Mouse (Mus musculus) hindbrain, embryonic 15.5 days (tissue): Measurements from ENCODE around the gene Smok3c. TPM values are rescaled to one million over a fixed set of nuclear protein-coding genes. Genes with fewer than 3 reads are reported as not detected.
"Not testable (repeated sequence)": the region's sequence is repeated elsewhere in the genome, so short reads cannot be mapped to it uniquely, and the experiment has no call there.

Source experiments
- ATAC-seq: fragments of 200-750 bp; cut with Nextera tagmentation; 2 replicates; pipeline ENCODE4 v1.8.0; 2017; ENCODE audit warnings: low read depth, moderate number of reproducible peaks, moderate TSS enrichment; ENCODE audit not compliant: low FRiP score
- H3K27ac ChIP-seq: fragments of 300-500 bp; sonication (generic); replicated peaks from 2 replicates; pipeline ENCODE4 v1.5.1; 2015; ENCODE audit warnings: mild to moderate bottlenecking, inconsistent platforms
- H3K27me3 ChIP-seq: fragments of 300-500 bp; sonication (generic); 2 replicates; pipeline ENCODE4 v1.6.1; 2015; ENCODE audit warnings: control low read depth, inconsistent platforms
- H3K36me3 ChIP-seq: fragments of 300-500 bp; sonication (generic); 2 replicates; pipeline ENCODE4 v1.6.1; 2015; ENCODE audit warnings: control low read depth, inconsistent platforms
- H3K4me1 ChIP-seq: fragments of 300-500 bp; sonication (generic); replicated peaks from 2 replicates; pipeline ENCODE4 v1.6.1; 2015; ENCODE audit warnings: control low read depth, inconsistent platforms
- H3K4me2 ChIP-seq: fragments of 300-500 bp; sonication (generic); 2 replicates; pipeline ENCODE4 v1.6.1; 2015; ENCODE audit warnings: moderate library complexity, mild to moderate bottlenecking, inconsistent platforms
- H3K4me3 ChIP-seq: fragments of 300-500 bp; sonication (generic); 2 replicates; pipeline ENCODE4 v1.5.1; 2015; ENCODE audit warnings: mild to moderate bottlenecking, inconsistent platforms
- H3K9ac ChIP-seq: fragments of 300-500 bp; sonication (generic); 2 replicates; pipeline ENCODE4 v1.6.1; 2015; ENCODE audit warnings: inconsistent platforms
- H3K9me3 ChIP-seq: fragments of 300-500 bp; sonication (generic); 2 replicates; pipeline ENCODE4 v1.6.1; 2016; ENCODE audit warnings: control low read depth, inconsistent platforms
- WGBS: fragments of 180-500 bp; shearing (Covaris S2); methylation state at CpG from one replicate; pipeline ENCODE4 v1.1.7; 2015; 5-methylcytosine and 5-hydroxymethylcytosine counted together
- polyA plus RNA-seq: library from polyadenylated mRNA; unstranded; fragments of >200 nt; fragmentation: Nextera tagmentation; extraction: Ambion mirVana; gene quantifications from 2 replicates; pipeline ENCODE4 v1.2.1, GENCODE M21; 2015

Smok3c gene
- not detected in 2 replicates for polyA plus RNA-seq

GRCm38 (mm10) chr5:138052894-138053293 lies at the start of gene Smok3c:
Gene Smok3c, plus strand, starts transcription at chr5:138053194.
- not testable (repeated sequence) for H3K4me2 ChIP-seq, H3K4me3 ChIP-seq, H3K9ac ChIP-seq, H3K4me1 ChIP-seq, H3K27me3 ChIP-seq, ATAC-seq, H3K36me3 ChIP-seq, H3K27ac ChIP-seq, H3K9me3 ChIP-seq
- no CpG with 5 or more reads among the region's 5 CpGs for WGBS

GRCm38 (mm10) chr5:138009437-138009836 lies 43.6 kb upstream of the Smok3c start:
- no peak overlapping the region for H3K4me2 ChIP-seq
- H3K9me3 ChIP-seq: no peaks in the 10 kb centered on the region
- H3K36me3 ChIP-seq: no peaks in the 10 kb centered on the region
- H3K4me1 ChIP-seq: no peaks in the 10 kb centered on the region
- H3K9ac ChIP-seq: no peak overlapping the region
- no peak for ATAC-seq
- H3K4me3 ChIP-seq: no peak overlapping the region
- WGBS: 88% methylated on average over 5 of the region's 5 CpGs
- H3K27ac ChIP-seq: no peak overlapping the region
- no peaks in the 10 kb centered on the region for H3K27me3 ChIP-seq

DNA sequence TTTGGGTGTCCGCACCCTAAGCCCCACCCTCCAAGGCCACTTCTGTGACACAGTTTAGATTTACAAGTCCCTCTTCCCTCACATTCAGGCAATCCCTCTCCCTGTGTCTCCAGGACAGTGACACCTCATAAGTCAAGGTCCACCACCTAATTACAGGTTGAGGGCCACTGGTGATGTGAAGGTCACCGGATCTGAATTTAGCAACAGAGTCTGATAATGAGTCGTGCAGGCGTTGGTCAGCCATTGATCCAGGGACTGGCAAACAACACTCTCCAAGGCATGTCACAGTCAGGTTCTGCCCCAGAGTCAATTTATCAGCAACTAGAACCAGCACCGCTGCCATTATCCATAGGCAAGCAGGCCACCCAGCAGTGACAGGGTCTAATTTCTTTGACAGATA lies 40.6 kb upstream of the Smok3c start:
- 95% methylated on average over 5 of the region's 5 CpGs for WGBS
- Histone ChIP-seq H3K9ac (no peak overlapping the region), H3K9me3 (no peaks in the 10 kb centered on the region), H3K36me3 (no peaks in the 10 kb centered on the region), H3K4me1 (no peaks in the 10 kb centered on the region), H3K4me2 (no peak overlapping the region), H3K27ac (no peak overlapping the region), H3K4me3 (no peak overlapping the region), H3K27me3 (no peaks in the 10 kb centered on the region)
- no peak for ATAC-seq

DNA sequence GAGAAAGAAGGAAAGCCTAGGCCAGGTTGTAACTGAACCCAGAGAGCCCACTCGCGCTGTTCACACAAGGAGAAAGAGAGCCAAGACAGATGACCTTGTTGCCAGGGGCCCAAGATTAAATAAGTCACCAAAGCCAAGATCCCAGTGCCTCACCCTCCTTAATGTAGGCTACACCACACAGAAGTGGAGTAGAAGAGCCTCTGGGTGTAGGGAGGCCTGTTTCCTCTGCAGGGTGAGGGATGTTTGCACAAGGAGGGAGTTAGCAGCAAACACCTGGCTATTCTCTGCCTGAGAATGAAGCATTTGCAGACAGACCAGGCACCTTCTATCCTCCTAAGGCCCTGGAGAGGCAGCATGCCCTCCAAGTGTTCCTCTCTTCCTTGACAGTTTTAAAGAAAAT lies 36.5 kb upstream of the Smok3c start:
- Histone ChIP-seq H3K4me3 (no peak overlapping the region), H3K9me3 (no peaks in the 10 kb centered on the region), H3K4me2 (no peak overlapping the region), H3K27me3 (no peaks in the 10 kb centered on the region), H3K4me1 (no peaks in the 10 kb centered on the region), H3K36me3 (no peaks in the 10 kb centered on the region), H3K27ac (no peak overlapping the region), H3K9ac (no peak overlapping the region)
- 92% methylated on average over 2 of the region's 2 CpGs for WGBS
- no peak for ATAC-seq

- no peaks in the 10 kb centered on the region for H3K36me3 ChIP-seq
- H3K4me2 ChIP-seq: no peak overlapping the region
- no peak for ATAC-seq
Measured at GRCm38 (mm10) chr5:138016997-138017396, 36.0 kb upstream of the Smok3c start.

GRCm38 (mm10) chr5:138019577-138019976 lies 33.4 kb upstream of the Smok3c start:
- not testable (repeated sequence) for H3K4me3 ChIP-seq, H3K9me3 ChIP-seq, H3K27ac ChIP-seq, H3K27me3 ChIP-seq, H3K4me2 ChIP-seq, H3K4me1 ChIP-seq, ATAC-seq, H3K9ac ChIP-seq, H3K36me3 ChIP-seq
- WGBS: 89% methylated on average over 3 of the region's 4 CpGs

More at GRCm38 (mm10) chr5:138016997-138017396, 36.0 kb upstream of the Smok3c start:
- H3K4me1 ChIP-seq: no peaks in the 10 kb centered on the region
- H3K4me3 ChIP-seq: no peak overlapping the region
- no peaks in the 10 kb centered on the region for H3K9me3 ChIP-seq
- no peak overlapping the region for H3K9ac ChIP-seq
- no peak overlapping the region for H3K27ac ChIP-seq
- no peaks in the 10 kb centered on the region for H3K27me3 ChIP-seq

DNA sequence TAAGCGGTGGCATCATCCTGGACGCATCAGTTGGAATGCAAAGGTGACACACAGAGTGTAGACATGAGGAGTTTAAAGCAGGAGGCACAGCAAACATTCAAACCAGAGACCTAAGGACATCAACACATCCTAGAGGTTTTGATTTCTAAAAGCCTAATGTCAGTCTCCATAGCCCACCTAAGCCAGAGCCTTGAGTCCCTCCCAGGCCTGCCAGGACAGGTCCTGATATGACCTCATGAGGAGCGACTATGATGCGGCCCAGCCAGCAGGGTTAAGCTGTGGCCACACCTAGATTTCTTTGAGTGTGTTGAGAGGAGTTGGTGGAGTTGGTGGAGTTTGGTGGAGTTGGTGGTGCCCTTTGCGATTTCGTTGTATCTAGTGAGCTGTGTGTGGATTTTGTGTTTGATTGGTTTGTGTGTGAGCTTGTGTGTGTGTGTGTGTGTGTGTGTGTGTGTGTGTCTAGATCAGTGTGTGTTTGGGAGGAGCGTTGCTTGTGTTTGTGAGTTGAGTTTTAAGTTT lies 32.0 kb upstream of the Smok3c start, which contains the start of the genes Smok3a and Smok3b:
Smok3a (plus strand) TSS at position 301 of the 519 bp plus-strand sequence.
Smok3b (plus strand) TSS at position 469 of the 519 bp plus-strand sequence.
- not testable (repeated sequence) for H3K4me3 ChIP-seq, H3K9me3 ChIP-seq, H3K36me3 ChIP-seq, H3K9ac ChIP-seq, H3K27ac ChIP-seq, ATAC-seq, H3K4me2 ChIP-seq, H3K27me3 ChIP-seq, H3K4me1 ChIP-seq
- 96% methylated on average over 3 of the region's 7 CpGs for WGBS

DNA sequence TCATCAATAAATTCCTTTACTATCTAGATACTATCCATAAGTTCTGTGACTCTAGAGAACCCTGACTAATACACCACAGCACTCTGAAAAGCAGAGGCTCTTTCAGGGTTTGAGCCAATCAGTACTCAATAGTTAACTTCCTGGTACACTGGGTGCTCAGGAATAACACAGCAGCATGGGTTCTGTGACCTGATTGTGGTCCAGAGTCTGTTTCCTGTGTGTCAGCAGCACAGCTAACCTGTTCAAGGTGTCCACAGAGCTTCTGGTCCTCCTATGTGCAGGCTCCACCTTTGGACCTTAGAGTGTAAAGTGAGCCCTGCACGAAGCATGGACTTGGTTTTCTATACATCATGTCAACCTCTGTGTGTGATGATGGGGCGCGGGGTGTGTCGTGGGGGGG lies 20.8 kb downstream of the Smok3c start:
- no peaks in the 10 kb centered on the region for H3K36me3 ChIP-seq

GRCm38 (mm10) chr5:138075684-138076083 lies 22.7 kb downstream of the Smok3c start:
- 80% methylated on average over 3 of the region's 3 CpGs for WGBS
- H3K9me3 ChIP-seq: no peaks in the 10 kb centered on the region
- H3K4me3 ChIP-seq: no peak overlapping the region
- no peaks in the 10 kb centered on the region for H3K36me3 ChIP-seq
- no peak overlapping the region for H3K9ac ChIP-seq
- H3K4me2 ChIP-seq: no peak overlapping the region
- H3K27me3 ChIP-seq: no peaks in the 10 kb centered on the region
- no peaks in the 10 kb centered on the region for H3K4me1 ChIP-seq
- no peak overlapping the region for H3K27ac ChIP-seq
- ATAC-seq: no peak

More for the DNA sequence above, 20.8 kb downstream of the Smok3c start:
- Histone ChIP-seq H3K4me2 (no peak overlapping the region), H3K9me3 (no peaks in the 10 kb centered on the region), H3K9ac (no peak overlapping the region), H3K4me1 (no peaks in the 10 kb centered on the region), H3K27ac (no peak overlapping the region), H3K27me3 (no peaks in the 10 kb centered on the region), H3K4me3 (no peak overlapping the region)
- 92% methylated on average over 4 of the region's 4 CpGs for WGBS
- no peak for ATAC-seq

DNA sequence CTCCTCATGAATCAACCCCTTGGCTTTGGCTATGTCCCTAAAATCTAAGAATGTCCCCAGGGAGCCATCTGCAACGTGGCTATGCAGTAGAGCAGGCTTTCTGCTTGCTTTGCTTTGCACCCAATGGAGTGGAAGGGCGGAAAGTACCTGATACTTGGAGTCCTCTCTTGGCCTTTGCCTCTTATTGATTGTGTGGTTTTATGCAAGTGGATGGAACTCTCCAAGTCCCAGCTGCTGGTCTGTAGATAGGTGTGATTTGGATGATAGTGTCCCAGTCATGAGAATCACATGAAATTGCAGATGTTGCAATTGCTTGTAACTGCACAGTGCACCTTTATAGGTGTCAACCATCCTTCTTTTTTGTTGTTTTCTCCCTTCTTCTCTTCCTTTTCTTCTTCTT lies 23.2 kb downstream of the Smok3c start:
- H3K9me3 ChIP-seq: no peaks in the 10 kb centered on the region
- no peak overlapping the region for H3K4me2 ChIP-seq
- no peak overlapping the region for H3K27ac ChIP-seq
- no peak overlapping the region for H3K4me3 ChIP-seq
- no peak for ATAC-seq
- H3K9ac ChIP-seq: no peak overlapping the region
- no peaks in the 10 kb centered on the region for H3K4me1 ChIP-seq
- WGBS: 60% methylated on average over 2 of the region's 2 CpGs
- H3K27me3 ChIP-seq: no peaks in the 10 kb centered on the region
- no peaks in the 10 kb centered on the region for H3K36me3 ChIP-seq

GRCm38 (mm10) chr5:138080456-138080855 lies 27.5 kb downstream of the Smok3c start:
- H3K4me3 ChIP-seq: no peak overlapping the region
- no peak overlapping the region for H3K9ac ChIP-seq
- no peaks in the 10 kb centered on the region for H3K36me3 ChIP-seq
- H3K27ac ChIP-seq: no peak overlapping the region
- H3K4me2 ChIP-seq: no peak overlapping the region
- 92% methylated on average over 5 of the region's 5 CpGs for WGBS
- H3K27me3 ChIP-seq: no peaks in the 10 kb centered on the region
- no peaks in the 10 kb centered on the region for H3K9me3 ChIP-seq
- 0 out of 2 replicates have a peak, but pooled peaks cover 3% of the 10 kb centered on the region for H3K4me1 ChIP-seq
- no peak for ATAC-seq

DNA sequence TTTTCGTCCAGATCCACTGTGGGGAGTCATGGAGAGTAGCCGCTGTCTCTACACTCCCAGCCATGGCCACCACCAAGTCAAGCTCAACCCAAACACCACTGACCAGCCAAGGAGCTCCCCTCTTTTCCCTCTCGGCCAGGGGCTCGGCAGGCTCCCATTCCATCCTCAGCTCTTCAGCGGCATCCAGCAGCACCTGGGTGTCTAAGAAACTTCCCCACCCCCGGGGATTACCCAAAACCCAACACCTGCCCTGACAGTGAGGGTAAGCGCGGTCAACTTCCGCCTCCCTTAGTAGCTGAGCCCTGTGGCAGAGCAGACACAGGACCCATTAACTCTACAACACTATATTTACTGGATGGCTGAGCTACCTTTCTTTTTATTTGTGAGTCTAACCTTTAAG lies 28.5 kb downstream of the Smok3c start:
- WGBS: 84% methylated on average over 9 of the region's 9 CpGs
- no peak overlapping the region for H3K27ac ChIP-seq

GRCm38 (mm10) chr5:138083318-138083900 lies 30.4 kb downstream of the Smok3c start:
- H3K36me3 ChIP-seq: no peaks in the 10 kb centered on the region
- 72% methylated on average over 2 of the region's 2 CpGs for WGBS
- no peak overlapping the region for H3K4me2 ChIP-seq
- H3K27me3 ChIP-seq: no peaks in the 10 kb centered on the region
- H3K9me3 ChIP-seq: no peaks in the 10 kb centered on the region
- H3K9ac ChIP-seq: no peak overlapping the region
- peaks cover 29% of the 10 kb centered on the region for H3K4me1 ChIP-seq
- H3K27ac ChIP-seq: no peak overlapping the region
- H3K4me3 ChIP-seq: no peak overlapping the region
- ATAC-seq: no peak

More for the DNA sequence above, 28.5 kb downstream of the Smok3c start:
- Histone ChIP-seq H3K36me3 (no peaks in the 10 kb centered on the region), H3K4me1 (peaks cover 10% of the 10 kb centered on the region), H3K27me3 (no peaks in the 10 kb centered on the region), H3K4me2 (no peak overlapping the region), H3K9me3 (no peaks in the 10 kb centered on the region), H3K9ac (no peak overlapping the region), H3K4me3 (no peak overlapping the region)
- no peak for ATAC-seq
